Mouse (Mus musculus) heart, postnatal 0 days (tissue): Measurements from ENCODE around the gene Dnttip2. TPM values are rescaled to one million over a fixed set of nuclear protein-coding genes. Genes with fewer than 3 reads are reported as not detected.
"Not testable (repeated sequence)": the region's sequence is repeated elsewhere in the genome, so short reads cannot be mapped to it uniquely, and the experiment has no call there.

Source experiments
- ATAC-seq: fragments of 200-750 bp; cut with Nextera tagmentation; 2 replicates; pipeline ENCODE4 v1.8.0; 2017; ENCODE audit warnings: low read depth, moderate number of reproducible peaks, moderate library complexity; ENCODE audit not compliant: insufficient read depth
- DNase-seq: peaks from one replicate; pipeline ENCODE4 v3.0.0-alpha.2; 2016; ENCODE audit warnings: low spot score
- H3K27ac ChIP-seq: fragments of 300-500 bp; sonication (generic); 2 replicates; pipeline ENCODE4 v1.5.1; 2014; ENCODE audit warnings: low read depth, mild to moderate bottlenecking
- H3K27me3 ChIP-seq: fragments of 300-500 bp; sonication (generic); 2 replicates; pipeline ENCODE4 v1.6.1; 2014; ENCODE audit warnings: low read length, mixed read lengths; ENCODE audit not compliant: control insufficient read depth, insufficient read depth
- H3K36me3 ChIP-seq: fragments of 300-500 bp; sonication (generic); replicated peaks from 2 replicates; pipeline ENCODE4 v1.6.1; 2014; ENCODE audit warnings: low read length, mixed read lengths; ENCODE audit not compliant: control insufficient read depth, insufficient read depth
- H3K4me1 ChIP-seq: fragments of 300-500 bp; sonication (generic); 2 replicates; pipeline ENCODE4 v1.6.1; 2014; ENCODE audit warnings: antibody characterized with exemption; ENCODE audit not compliant: control insufficient read depth, insufficient read depth
- H3K4me2 ChIP-seq: fragments of 300-500 bp; sonication (generic); 2 replicates; pipeline ENCODE4 v1.6.1; 2014; ENCODE audit warnings: low read depth, mild to moderate bottlenecking, low read length, moderate library complexity
- H3K4me3 ChIP-seq: fragments of 300-500 bp; sonication (generic); 2 replicates; pipeline ENCODE4 v1.5.1; 2014; ENCODE audit warnings: low read depth, low read length
- H3K9ac ChIP-seq: fragments of 300-500 bp; sonication (generic); replicated peaks from 2 replicates; pipeline ENCODE4 v1.6.1; 2014; ENCODE audit warnings: low read depth, low read length, mixed read lengths
- H3K9me3 ChIP-seq: fragments of 300-500 bp; sonication (generic); replicated peaks from 2 replicates; pipeline ENCODE4 v1.6.1; 2016; ENCODE audit warnings: low read length; ENCODE audit not compliant: control insufficient read depth
- CTCF ChIP-seq: IDR thresholded peaks from 2 replicates; pipeline ENCODE4 v1.5.1; 2016; ENCODE audit warnings: antibody characterized with exemption, control low read depth, low read depth
- EP300 ChIP-seq: IDR thresholded peaks from 2 replicates; pipeline ENCODE4 v1.6.1; 2016; ENCODE audit warnings: antibody characterized with exemption, low read depth
- WGBS: fragments of 180-500 bp; shearing (Covaris S2); extraction: QIAGEN DNeasy Blood & Tissue Kit; methylation state at CpG from one replicate; pipeline ENCODE4 v1.1.7; 2014; 5-methylcytosine and 5-hydroxymethylcytosine counted together
- polyA plus RNA-seq: library from polyadenylated mRNA; unstranded; fragments of >200 nt; fragmentation: Nextera tagmentation; extraction: Ambion mirVana; gene quantifications from 2 replicates; pipeline ENCODE4 v1.2.1, GENCODE M21; 2015
- total RNA-seq: library from RNA; depleted of rRNA; stranded (reverse); fragments of >200 nt; gene quantifications from 2 replicates; pipeline ENCODE4 v1.2.3, GENCODE M21; 2014; ENCODE audit warnings: low replicate concordance

Dnttip2 gene
- total and polyA plus RNA-seq, 2 experiments from 2014 or later: 11.2 to 33.4 TPM

DNA sequence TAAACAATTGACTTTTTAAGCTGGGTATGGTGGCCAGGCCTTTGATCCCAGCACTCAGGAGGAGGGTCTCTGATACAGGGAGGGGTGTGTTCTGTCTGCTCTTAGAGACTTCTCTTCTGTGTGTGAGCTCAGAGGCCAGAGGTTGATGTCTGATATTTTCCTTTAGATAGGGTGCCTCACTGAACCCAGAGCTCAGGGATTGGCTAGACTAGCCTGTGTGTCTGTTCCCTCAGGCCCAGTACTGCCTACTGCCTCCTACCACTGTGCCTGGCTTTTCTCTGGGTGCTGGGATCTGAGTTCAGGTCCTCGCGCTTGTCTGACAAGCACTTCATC lies 26.5 kb upstream of the Dnttip2 start:
- no peaks in the 10 kb centered on the region for H3K27me3 ChIP-seq
- DNase-seq: no peak
- H3K9me3 ChIP-seq: no peaks in the 10 kb centered on the region
- no peaks in the 10 kb centered on the region; the same call in 1 of the 2 replicates for H3K36me3 ChIP-seq
- no peak overlapping the region for H3K4me3 ChIP-seq
- no peak for ATAC-seq
- peaks cover 17% of the 10 kb centered on the region for H3K4me1 ChIP-seq
- no peak overlapping the region for H3K27ac ChIP-seq
- H3K9ac ChIP-seq: 0 out of 2 replicates have a peak overlapping the region, but pooled peaks have one; percentile 14
- 91% methylated on average over 2 of the region's 2 CpGs for whole genome bisulfite sequencing
- H3K4me2 ChIP-seq: peak overlapping the region; percentile 77; the same call in 1 of the 2 replicates
- TF ChIP-seq CTCF: no peak
- TF ChIP-seq EP300: no peak

DNA sequence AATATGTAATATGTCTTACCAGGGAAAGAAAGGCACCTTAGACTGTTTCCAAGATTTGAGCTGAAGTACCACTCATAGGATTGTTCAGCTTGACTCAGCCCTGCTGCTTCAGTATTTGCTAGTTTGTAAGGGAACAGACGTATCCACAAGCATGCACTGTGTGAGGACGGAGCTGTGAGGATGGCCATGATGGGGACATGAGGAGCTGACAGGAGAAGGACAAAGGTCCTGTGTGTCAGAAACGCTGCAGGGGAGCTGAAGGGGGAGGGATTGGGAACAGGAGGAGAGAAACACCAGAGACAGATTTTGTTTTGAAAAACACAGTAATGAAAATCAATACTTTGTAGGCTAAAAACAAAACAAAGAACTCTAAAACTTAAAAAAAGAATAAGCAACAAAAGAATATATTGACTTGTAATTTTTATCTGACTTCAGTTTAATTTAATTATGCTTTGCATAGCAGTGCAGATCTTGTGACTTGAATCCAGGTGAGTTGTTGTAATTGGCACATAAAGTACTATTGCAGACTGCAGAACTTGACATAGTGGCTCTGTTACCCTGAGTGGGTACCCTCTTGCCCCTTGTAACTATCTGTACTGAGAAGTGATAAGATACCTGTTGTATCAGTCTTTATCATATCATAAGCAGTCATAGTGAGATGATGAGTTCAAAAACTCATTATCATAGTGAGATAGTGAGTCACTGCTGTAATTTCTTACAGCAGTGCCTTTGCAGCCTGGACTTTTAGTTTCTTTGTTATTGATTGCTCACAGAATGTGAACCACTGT lies 21.5 kb upstream of the Dnttip2 start:
- Histone ChIP-seq H3K27ac (no peak overlapping the region), H3K9me3 (no peaks in the 10 kb centered on the region), H3K27me3 (no peaks in the 10 kb centered on the region), H3K36me3 (no peaks in the 10 kb centered on the region; the same call in 1 of the 2 replicates), H3K4me2 (no peak overlapping the region), H3K4me3 (no peak overlapping the region), H3K9ac (no peak overlapping the region), H3K4me1 (no peaks in the 10 kb centered on the region)
- ATAC-seq: no peak
- 44% methylated on average over 3 of the region's 3 CpGs for WGBS
- DNase-seq: no peak
- TF ChIP-seq EP300 (no peak), CTCF (no peak)

DNA sequence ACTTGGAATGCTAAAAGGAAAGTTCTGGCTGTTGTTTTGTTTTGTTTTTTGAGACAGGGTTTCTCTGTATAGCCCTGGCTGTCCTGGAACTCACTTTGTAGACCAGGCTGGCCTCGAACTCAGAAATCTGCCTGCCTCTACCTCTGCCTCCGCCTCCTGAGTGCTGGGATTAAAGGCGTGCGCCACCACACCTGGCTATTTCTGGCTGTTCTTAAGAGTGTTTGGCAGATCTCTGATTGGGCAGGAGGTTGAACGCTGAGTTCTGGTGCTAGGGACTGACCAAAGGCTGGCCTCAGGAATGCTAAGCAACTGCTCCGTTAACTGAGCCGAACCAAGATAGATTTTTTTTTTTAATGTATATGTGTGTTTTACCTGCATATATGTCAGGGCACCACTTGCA lies 20.1 kb upstream of the Dnttip2 start:
- H3K27me3 ChIP-seq, ATAC-seq, H3K4me3 ChIP-seq, H3K9ac ChIP-seq, H3K4me2 ChIP-seq, DNase-seq, H3K36me3 ChIP-seq, H3K4me1 ChIP-seq, H3K9me3 ChIP-seq, H3K27ac ChIP-seq: not testable (repeated sequence)
- 64% methylated on average over 7 of the region's 7 CpGs for WGBS

DNA sequence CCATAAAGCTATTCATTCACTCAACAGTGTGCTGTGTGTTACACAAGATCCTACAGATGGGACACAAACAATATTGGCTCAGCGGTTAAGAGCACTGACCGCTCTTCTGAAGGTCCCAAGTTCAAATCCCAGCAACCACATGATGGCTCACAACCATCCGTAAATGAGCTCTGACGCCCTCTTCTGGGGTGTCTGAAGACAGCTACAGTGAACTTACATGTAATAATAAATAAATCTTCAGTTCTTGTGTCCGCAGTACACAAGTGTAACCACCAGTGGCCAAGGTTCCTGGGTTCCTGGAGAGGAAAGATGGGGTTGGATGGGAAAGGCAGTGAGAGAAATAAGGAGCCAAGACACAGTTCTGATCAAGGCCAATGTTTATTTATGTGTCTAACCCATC lies 4.2 kb upstream of the Dnttip2 start:
- 73% methylated on average over 5 of the region's 5 CpGs for WGBS
- TF ChIP-seq EP300 (no peak), CTCF (no peak)
- Histone ChIP-seq H3K9me3 (no peaks in the 10 kb centered on the region), H3K4me3 (no peak overlapping the region), H3K27ac (no peak overlapping the region), H3K4me2 (no peak overlapping the region), H3K9ac (no peak overlapping the region), H3K27me3 (no peaks in the 10 kb centered on the region), H3K36me3 (peaks cover 15% of the 10 kb centered on the region), H3K4me1 (0 out of 2 replicates have a peak, but pooled peaks cover 2% of the 10 kb centered on the region)
- DNase-seq: no peak
- ATAC-seq: no peak

DNA sequence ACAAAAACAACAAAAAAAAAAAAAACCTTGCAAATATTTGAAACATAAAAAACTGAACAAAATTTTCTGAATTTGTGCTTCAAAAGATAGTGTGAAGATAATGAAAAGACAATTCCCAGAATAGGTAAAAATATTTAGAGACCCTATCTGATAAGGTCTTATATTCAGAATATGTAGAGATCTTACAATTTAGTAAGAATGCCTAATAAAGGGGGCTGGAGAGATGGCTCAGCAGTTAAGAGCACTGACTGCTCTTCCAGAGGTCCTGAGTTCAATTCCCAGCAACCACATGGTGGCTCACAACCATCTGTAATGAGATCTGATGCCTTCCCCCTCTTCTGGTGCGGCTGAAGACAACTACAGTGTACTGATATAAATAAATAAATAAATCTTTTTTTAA lies 1.6 kb upstream of the Dnttip2 start:
- 63% methylated on average over 1 of the region's 1 CpGs for whole genome bisulfite sequencing
- not testable (repeated sequence) for H3K9ac ChIP-seq, ATAC-seq, H3K4me2 ChIP-seq, H3K4me3 ChIP-seq, DNase-seq, H3K27me3 ChIP-seq, H3K27ac ChIP-seq, H3K9me3 ChIP-seq, H3K4me1 ChIP-seq
- H3K36me3 ChIP-seq: peaks cover 24% of the 10 kb centered on the region
